Mouse (Mus musculus): ENCODE results near the gene Map3k20. TPM values are rescaled to one million over a fixed set of nuclear protein-coding genes. Genes with fewer than 3 reads are reported as not detected.
A peak's percentile ranks its signal among the peaks of the same experiment; 100 is the strongest.

The Map3k20 gene
- polyA plus RNA-seq, 1 experiment from 2014 or later, result 22.3 TPM

DNA sequence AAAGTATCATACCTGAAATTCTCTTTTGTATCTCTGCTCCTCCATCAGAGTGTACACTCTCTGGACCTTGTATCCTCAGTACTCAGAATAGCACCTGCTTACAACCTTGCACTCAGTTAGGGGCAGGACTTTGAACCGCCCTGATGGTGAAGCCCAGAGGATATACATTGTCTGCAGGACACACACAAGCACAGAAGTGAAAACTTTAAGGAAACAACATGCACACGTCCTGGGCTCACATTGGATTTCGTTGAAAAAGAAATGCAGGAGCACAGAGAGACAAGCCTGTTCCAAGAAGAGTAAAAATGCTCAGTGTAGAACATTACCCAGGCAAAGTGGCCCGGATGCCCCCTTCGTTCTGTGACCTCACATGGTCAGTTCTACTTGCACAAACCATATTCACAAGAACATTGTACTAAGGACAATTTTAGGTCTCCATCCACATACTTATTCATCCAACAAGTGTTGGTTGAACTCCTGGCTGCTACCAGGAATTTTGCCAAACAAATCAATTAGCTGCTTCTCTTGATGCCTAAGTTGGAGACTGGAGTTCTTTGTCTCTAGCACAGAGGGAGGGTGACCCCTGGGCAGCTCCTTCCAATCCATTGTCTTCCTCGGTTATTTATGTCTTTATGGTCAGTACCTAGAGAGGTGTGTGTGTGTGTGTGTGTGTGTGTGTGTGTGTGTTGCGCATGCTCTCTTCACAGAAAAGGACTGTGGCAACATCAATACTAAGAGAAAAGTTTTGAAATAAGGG lies 189.3 kb downstream of the Map3k20 start:
- ATAC-seq (replicated peaks; ENCODE audit: low FRiP score, low TSS enrichment, low read depth) (no peak), DNase-seq (ENCODE audit: low spot score) (no peak)
- no peaks in the 10 kb centered on the region for H3K9me3 ChIP-seq (ENCODE audit: control insufficient read depth, low read length)
- H3K27ac ChIP-seq (ENCODE audit: low read depth), result no peak overlapping the region
- peak overlapping the region; percentile 72 for H3K4me2 ChIP-seq (ENCODE audit: low read length)
- WGBS, result 37% methylated on average over 7 of the region's 7 CpGs
- no peak overlapping the region for H3K9ac ChIP-seq (ENCODE audit: low read length)
- H3K4me3 ChIP-seq (ENCODE audit: low read depth, low read length), result no peak overlapping the region
- peaks cover 23% of the 10 kb centered on the region for H3K4me1 ChIP-seq (replicated peaks; ENCODE audit: control insufficient read depth, insufficient read depth, low read length)
- H3K36me3 ChIP-seq (ENCODE audit: control insufficient read depth, insufficient read depth, low read length), result peaks cover 10% of the 10 kb centered on the region
- H3K27me3 ChIP-seq (replicated peaks; ENCODE audit: control insufficient read depth, insufficient read depth, low read length), result no peaks in the 10 kb centered on the region

DNA sequence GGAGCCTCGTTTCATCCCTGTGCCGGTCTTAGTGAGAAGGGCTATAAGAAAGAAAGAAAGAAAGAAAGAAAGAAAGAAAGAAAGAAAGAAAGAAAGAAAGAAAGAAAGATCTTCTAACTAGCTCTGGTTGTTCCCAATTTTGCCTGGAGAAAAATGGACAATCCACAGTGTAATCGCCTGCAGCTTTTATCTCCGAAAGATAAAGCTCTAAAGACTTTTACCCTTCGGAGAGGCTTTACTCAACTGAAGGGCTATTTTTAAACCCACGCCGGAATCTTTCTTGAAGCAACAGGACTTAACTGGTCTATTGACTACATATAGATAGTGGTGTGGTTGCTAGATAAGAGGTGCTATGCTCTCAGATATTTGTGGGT lies 190.0 kb downstream of the Map3k20 start:
- H3K4me3 ChIP-seq (ENCODE audit: low read depth, low read length), result peak overlapping the region; percentile 79
- ATAC-seq (replicated peaks; ENCODE audit: low FRiP score, low TSS enrichment, low read depth) (no peak), DNase-seq (ENCODE audit: low spot score) (no peak)
- no peaks in the 10 kb centered on the region for H3K27me3 ChIP-seq (replicated peaks; ENCODE audit: control insufficient read depth, insufficient read depth, low read length)
- H3K27ac ChIP-seq (ENCODE audit: low read depth), result peak overlapping the region; percentile 99
- H3K9ac ChIP-seq (ENCODE audit: low read length), result peak overlapping the region; percentile 94
- no peaks in the 10 kb centered on the region for H3K9me3 ChIP-seq (ENCODE audit: control insufficient read depth, low read length)
- WGBS, result 0% methylated on average over 7 of the region's 7 CpGs
- H3K4me2 ChIP-seq (ENCODE audit: low read length), result peak overlapping the region; percentile 72
- H3K4me1 ChIP-seq (replicated peaks; ENCODE audit: control insufficient read depth, insufficient read depth, low read length), result peaks cover 30% of the 10 kb centered on the region
- peaks cover 17% of the 10 kb centered on the region for H3K36me3 ChIP-seq (ENCODE audit: control insufficient read depth, insufficient read depth, low read length)

DNA sequence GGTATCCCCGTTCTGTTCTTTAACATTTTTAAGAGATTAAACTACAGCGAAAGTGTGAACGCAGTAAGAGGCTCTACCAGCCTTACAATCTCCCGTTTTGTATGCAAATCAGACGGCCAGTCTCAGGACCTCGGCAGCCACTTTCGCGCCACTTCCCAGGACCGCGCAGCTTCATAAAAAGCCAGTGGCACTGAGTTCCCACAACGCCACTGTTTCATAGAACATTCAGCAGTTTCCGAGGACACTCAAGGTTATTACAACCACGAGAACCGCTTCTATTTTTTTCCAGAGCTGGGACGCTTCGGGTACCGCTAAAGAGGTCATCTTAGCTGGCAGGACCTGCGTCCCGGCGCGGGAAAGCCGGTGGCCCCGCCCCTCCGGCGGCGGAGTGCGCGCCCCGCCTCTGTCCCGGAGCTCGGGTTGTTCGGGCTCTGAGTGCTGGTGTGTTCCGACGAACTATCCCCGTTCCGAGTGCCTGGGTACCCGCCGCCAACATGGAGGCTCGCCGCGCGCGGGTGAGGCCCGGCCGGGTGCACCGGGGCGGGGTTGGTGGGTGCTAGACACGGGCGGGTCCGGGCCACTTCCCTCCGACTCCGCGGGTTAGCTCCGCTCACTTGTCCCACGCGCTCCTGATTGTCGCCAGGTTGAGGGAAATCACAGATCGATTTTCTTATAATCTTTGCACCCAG lies 190.5 kb downstream of the Map3k20 start, which contains the start of gene Cdca7:
Cdca7 (plus strand) TSS at position 363 of the 689 bp plus-strand sequence.
- peak; percentile 86 for ATAC-seq (replicated peaks; ENCODE audit: low FRiP score, low TSS enrichment, low read depth)
- no peaks in the 10 kb centered on the region for H3K27me3 ChIP-seq (replicated peaks; ENCODE audit: control insufficient read depth, insufficient read depth, low read length)
- peak within 1 kb of the TSS; percentile 79 for H3K4me3 ChIP-seq (ENCODE audit: low read depth, low read length)
- peak within 1 kb of the TSS; percentile 99 for H3K27ac ChIP-seq (ENCODE audit: low read depth)
- H3K4me2 ChIP-seq (ENCODE audit: low read length), result peak within 1 kb of the TSS; percentile 72
- H3K9ac ChIP-seq (ENCODE audit: low read length), result peak within 1 kb of the TSS; percentile 94
- peak; percentile 98 for DNase-seq (ENCODE audit: low spot score)
- peaks cover 23% of the 10 kb centered on the region for H3K36me3 ChIP-seq (ENCODE audit: control insufficient read depth, insufficient read depth, low read length)
- WGBS, result under 1% methylated on average over 58 of the region's 58 CpGs
- H3K9me3 ChIP-seq (ENCODE audit: control insufficient read depth, low read length), result no peaks in the 10 kb centered on the region
- peaks cover 30% of the 10 kb centered on the region for H3K4me1 ChIP-seq (replicated peaks; ENCODE audit: control insufficient read depth, insufficient read depth, low read length)

DNA sequence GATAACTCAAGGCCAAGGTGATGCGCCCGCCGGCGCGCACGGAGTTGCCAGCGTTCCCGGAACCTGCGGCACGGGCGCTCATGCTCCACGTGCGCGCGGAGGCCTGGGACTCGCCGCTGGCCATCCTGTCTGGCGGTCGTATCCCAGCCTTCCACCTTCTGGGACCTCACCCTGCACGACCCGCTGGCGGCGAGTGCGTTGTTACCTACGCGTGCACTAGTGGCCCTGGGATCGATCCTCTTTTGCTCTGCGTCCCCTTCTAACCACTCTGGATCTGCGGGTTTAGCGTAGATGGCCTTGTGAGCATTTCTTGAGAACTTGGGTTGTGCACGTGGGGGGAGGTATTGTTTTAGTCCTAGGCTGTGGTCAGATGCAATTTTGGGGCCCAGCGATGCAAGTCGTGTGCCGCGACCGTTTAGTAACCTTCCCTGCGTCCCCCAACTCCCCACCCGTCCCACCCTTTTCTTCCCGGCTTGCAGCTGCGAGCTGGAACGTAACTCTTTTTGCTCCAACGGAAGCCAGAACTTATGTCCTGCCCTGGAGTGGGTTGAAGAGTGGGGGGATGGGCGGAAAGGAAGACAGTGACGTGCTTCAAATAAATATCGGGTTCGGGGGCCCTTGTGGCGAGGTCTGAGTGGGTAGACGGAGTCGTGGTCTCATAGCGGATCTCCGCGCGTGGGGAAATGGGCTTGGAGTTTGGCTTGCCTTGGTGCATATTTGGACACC lies 191.2 kb downstream of the Map3k20 start:
- H3K27me3 ChIP-seq (replicated peaks; ENCODE audit: control insufficient read depth, insufficient read depth, low read length), result no peaks in the 10 kb centered on the region
- H3K27ac ChIP-seq (ENCODE audit: low read depth), result peak overlapping the region; percentile 99
- peaks cover 30% of the 10 kb centered on the region for H3K36me3 ChIP-seq (ENCODE audit: control insufficient read depth, insufficient read depth, low read length)
- H3K4me3 ChIP-seq (ENCODE audit: low read depth, low read length), result peak overlapping the region; percentile 79
- DNase-seq (ENCODE audit: low spot score) (peak; percentile 85), ATAC-seq (replicated peaks; ENCODE audit: low FRiP score, low TSS enrichment, low read depth) (peak; percentile 66)
- H3K9ac ChIP-seq (ENCODE audit: low read length), result peak overlapping the region; percentile 94
- peaks cover 30% of the 10 kb centered on the region for H3K4me1 ChIP-seq (replicated peaks; ENCODE audit: control insufficient read depth, insufficient read depth, low read length)
- peak overlapping the region; percentile 72 for H3K4me2 ChIP-seq (ENCODE audit: low read length)
- WGBS, result under 1% methylated on average over 53 of the region's 53 CpGs
- no peaks in the 10 kb centered on the region for H3K9me3 ChIP-seq (ENCODE audit: control insufficient read depth, low read length)

DNA sequence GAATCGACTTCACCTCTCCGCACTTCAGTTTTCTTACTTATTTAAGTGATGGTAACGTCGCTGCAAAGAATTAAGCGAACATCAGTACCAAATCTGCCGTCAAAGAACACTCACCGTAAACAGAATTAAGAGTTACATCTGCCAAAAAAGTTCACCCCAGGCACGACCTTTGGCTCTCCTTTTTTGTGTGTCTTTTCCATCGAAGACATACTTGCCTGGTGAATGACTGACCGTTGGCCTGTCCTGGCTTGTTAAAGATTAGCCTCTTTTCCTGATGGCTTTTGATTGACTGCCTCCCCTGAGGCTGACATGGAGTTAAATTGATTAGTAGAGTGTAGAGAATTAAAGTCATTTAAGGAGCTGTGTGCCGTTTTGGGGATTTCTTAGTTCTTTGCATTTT lies 191.8 kb downstream of the Map3k20 start:
- peaks cover 36% of the 10 kb centered on the region for H3K36me3 ChIP-seq (ENCODE audit: control insufficient read depth, insufficient read depth, low read length)
- ATAC-seq (replicated peaks; ENCODE audit: low FRiP score, low TSS enrichment, low read depth) (no peak), DNase-seq (ENCODE audit: low spot score) (peak; percentile 57)
- WGBS, result 1% methylated on average over 11 of the region's 11 CpGs
- H3K9ac ChIP-seq (ENCODE audit: low read length), result peak overlapping the region; percentile 94
- peak overlapping the region; percentile 79 for H3K4me3 ChIP-seq (ENCODE audit: low read depth, low read length)
- H3K4me1 ChIP-seq (replicated peaks; ENCODE audit: control insufficient read depth, insufficient read depth, low read length), result peaks cover 30% of the 10 kb centered on the region
- H3K27me3 ChIP-seq (replicated peaks; ENCODE audit: control insufficient read depth, insufficient read depth, low read length), result no peaks in the 10 kb centered on the region
- H3K4me2 ChIP-seq (ENCODE audit: low read length), result peak overlapping the region; percentile 72
- peak overlapping the region; percentile 99; the same call in 1 of the 2 replicates for H3K27ac ChIP-seq (ENCODE audit: low read depth)
- no peaks in the 10 kb centered on the region for H3K9me3 ChIP-seq (ENCODE audit: control insufficient read depth, low read length)

DNA sequence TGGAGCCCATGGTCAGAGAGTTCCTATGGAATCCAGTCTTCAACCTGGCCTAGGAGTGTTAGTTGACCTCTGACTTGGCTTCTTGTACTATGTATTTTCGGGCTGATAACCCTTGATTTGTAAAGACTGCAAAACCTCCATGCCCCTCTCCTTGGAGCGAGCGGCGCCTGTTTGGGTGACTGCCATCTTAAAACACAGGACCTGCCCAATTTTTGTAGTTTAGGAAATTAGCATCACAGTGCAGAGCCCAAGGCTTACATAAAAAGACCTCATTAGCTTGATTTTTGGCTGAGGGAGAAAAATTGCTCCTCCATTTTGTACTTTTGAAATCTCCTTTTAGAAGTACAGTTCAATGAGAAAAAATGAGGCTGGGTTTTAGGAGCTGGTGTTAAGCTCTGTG lies 192.7 kb downstream of the Map3k20 start:
- Histone ChIP-seq H3K4me1 (replicated peaks; ENCODE audit: control insufficient read depth, insufficient read depth, low read length) (peaks cover 30% of the 10 kb centered on the region), H3K36me3 (ENCODE audit: control insufficient read depth, insufficient read depth, low read length) (peaks cover 45% of the 10 kb centered on the region), H3K9me3 (ENCODE audit: control insufficient read depth, low read length) (no peaks in the 10 kb centered on the region), H3K27me3 (replicated peaks; ENCODE audit: control insufficient read depth, insufficient read depth, low read length) (no peaks in the 10 kb centered on the region), H3K4me2 (ENCODE audit: low read length) (peak overlapping the region; percentile 72), H3K4me3 (ENCODE audit: low read depth, low read length) (peak overlapping the region; percentile 79; the same call in 1 of the 2 replicates), H3K27ac (ENCODE audit: low read depth) (no peak overlapping the region), H3K9ac (ENCODE audit: low read length) (no peak overlapping the region)
- DNase-seq (ENCODE audit: low spot score) (no peak), ATAC-seq (replicated peaks; ENCODE audit: low FRiP score, low TSS enrichment, low read depth) (no peak)
- WGBS, result 85% methylated on average over 4 of the region's 4 CpGs

DNA sequence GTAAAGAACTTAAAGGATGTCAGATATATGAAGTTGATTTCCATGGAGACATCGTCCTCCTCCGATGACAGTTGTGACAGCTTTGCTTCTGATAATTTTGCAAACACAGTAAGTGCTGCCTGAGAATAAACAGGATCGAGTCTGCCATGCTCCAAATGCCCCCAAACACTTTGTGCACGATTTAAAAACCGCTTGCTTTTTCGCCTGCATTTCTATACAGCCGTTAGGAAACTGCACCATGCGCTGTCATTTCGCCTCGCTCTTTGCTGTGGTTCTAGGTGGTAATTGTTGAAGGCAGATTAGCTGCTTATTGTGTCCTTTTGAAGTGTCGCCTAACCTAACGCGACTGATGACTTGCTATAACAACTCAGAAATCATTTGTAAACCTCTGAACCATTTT lies 193.5 kb downstream of the Map3k20 start:
- no peak overlapping the region for H3K9ac ChIP-seq (ENCODE audit: low read length)
- H3K4me1 ChIP-seq (replicated peaks; ENCODE audit: control insufficient read depth, insufficient read depth, low read length), result peaks cover 30% of the 10 kb centered on the region
- no peaks in the 10 kb centered on the region for H3K9me3 ChIP-seq (ENCODE audit: control insufficient read depth, low read length)
- H3K36me3 ChIP-seq (ENCODE audit: control insufficient read depth, insufficient read depth, low read length), result peaks cover 53% of the 10 kb centered on the region
- 80% methylated on average over 13 of the region's 13 CpGs for WGBS
- no peak overlapping the region for H3K4me2 ChIP-seq (ENCODE audit: low read length)
- no peaks in the 10 kb centered on the region for H3K27me3 ChIP-seq (replicated peaks; ENCODE audit: control insufficient read depth, insufficient read depth, low read length)
- DNase-seq (ENCODE audit: low spot score) (no peak), ATAC-seq (replicated peaks; ENCODE audit: low FRiP score, low TSS enrichment, low read depth) (no peak)
- no peak overlapping the region for H3K4me3 ChIP-seq (ENCODE audit: low read depth, low read length)
- no peak overlapping the region for H3K27ac ChIP-seq (ENCODE audit: low read depth)

DNA sequence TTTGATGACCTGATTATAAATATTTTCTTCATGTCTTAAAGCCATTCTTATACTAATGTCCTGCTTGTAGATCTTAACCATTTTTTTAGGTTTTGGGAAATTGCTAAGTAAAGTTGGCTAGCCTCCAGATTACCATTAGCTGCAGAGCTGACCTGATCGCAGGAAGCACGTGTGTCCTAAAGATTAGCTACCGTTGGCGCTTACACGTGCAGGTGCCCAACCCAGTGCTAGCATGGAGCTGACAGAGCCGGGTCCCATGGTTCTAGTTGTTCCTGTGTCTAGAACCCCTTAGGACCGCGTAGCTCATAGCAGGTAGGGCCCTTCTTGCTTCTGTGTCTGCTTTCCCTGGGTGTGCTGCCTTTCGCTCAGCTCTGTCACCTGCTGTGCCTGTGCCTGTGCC lies 194.4 kb downstream of the Map3k20 start:
- H3K9ac ChIP-seq (ENCODE audit: low read length), result no peak overlapping the region
- H3K27me3 ChIP-seq (replicated peaks; ENCODE audit: control insufficient read depth, insufficient read depth, low read length), result no peaks in the 10 kb centered on the region
- ATAC-seq (replicated peaks; ENCODE audit: low FRiP score, low TSS enrichment, low read depth) (no peak), DNase-seq (ENCODE audit: low spot score) (no peak)
- peaks cover 61% of the 10 kb centered on the region for H3K36me3 ChIP-seq (ENCODE audit: control insufficient read depth, insufficient read depth, low read length)
- 84% methylated on average over 9 of the region's 9 CpGs for WGBS
- no peak overlapping the region for H3K27ac ChIP-seq (ENCODE audit: low read depth)
- H3K4me2 ChIP-seq (ENCODE audit: low read length), result no peak overlapping the region
- no peak overlapping the region for H3K4me3 ChIP-seq (ENCODE audit: low read depth, low read length)
- H3K4me1 ChIP-seq (replicated peaks; ENCODE audit: control insufficient read depth, insufficient read depth, low read length), result peaks cover 28% of the 10 kb centered on the region
- H3K9me3 ChIP-seq (ENCODE audit: control insufficient read depth, low read length), result no peaks in the 10 kb centered on the region
